Mouse (Mus musculus): Measurements from ENCODE around the gene Sox2.

Gene Sox2

DNA sequence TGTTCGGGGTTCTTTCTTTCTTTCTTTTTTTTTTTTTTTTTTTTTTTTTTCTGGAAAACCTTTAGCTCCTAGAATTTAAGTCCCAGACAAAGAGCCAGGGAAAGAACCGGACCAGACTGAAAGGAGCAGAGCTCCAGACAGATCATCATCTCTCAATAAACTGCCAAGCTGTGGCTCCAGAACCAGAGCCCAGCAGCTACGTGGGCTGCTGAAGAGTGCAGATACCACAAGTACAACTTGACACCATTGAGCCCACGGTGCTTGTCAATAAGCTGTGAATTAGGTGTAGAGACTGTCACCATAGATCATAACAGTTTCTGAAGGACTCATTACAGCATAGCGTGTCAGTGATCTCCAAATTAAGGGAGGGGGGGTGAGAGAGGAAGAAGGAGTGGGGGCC lies 7.1 kb upstream of the Sox2 start:
- no peak for DNase-seq (ENCODE audit: low read depth, low spot score)

DNA sequence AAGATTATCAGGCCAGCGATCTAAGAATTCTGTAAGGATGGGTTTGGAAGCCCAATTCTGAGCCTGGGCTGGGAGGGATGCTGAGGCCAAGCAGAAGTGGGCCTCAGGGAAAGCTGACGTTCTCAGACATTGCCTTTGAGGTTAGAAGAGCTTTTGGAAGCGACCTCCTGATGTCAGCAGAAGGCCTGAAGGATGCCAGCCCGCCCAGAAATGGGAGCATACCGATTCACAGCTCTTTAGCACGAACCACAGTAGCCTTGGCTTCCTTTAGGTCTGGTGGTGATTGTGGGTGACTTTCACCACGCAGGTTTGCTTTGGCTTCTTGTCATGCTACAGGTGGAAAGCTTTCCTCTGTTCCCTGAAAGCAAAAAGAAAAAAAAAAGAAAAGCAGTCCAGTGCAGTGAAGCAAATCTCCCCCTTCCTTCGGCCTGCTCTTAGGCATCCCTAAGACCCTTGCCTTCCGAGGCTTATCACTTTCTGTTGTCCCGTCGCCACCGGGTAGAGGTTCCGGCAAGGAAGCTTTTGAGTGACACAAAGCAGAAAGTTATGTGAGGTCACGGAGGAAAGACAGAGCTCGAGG lies 6.6 kb upstream of the Sox2 start:
- DNase-seq (ENCODE audit: low read depth, low spot score) = no peak

DNA sequence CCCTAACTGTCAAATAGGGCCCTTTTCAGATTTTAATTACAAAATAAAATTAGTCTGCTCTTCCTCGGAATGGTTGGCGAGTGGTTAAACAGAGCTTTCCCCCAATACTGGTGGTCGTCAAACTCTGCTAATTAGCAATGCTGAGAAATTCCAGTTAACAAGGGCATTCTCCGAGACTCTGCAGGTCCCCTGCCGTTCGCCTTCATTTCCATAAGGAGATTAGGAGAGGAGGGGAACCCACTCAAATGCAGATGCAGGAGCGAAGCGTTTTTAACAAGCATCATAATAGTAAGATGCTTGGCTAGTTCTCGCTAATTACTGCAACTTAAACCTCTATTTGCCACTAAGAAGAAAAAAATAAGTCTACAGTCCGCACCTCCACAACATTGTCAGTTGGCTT lies 4.0 kb upstream of the Sox2 start:
- DNase-seq (ENCODE audit: low read depth, low spot score) = no peak

DNA sequence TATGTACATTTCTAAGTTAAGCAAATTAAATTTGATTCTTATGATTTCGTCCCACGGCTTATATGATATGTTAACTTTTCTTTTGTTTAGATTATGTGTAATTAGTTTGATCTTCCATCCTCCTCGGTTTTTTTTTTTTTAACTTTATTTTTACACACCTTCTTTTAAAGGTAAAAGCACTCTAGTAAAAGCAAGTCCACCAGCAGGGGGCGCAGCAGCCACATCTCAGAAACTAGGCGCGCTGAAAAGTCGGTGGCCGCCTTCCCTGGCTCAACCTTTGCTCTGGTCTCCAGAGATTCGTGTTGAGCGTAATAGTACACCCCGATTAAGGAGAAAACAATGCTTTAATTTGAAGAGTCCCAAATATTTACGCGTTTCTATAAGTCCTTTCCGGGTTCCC lies 2.5 kb upstream of the Sox2 start:
- no peak for DNase-seq (ENCODE audit: low read depth, low spot score)

GRCm38 (mm10) chr3:34648105-34648832 lies 1.9 kb upstream of the Sox2 start:
- no peak for DNase-seq (ENCODE audit: low read depth, low spot score)

DNA sequence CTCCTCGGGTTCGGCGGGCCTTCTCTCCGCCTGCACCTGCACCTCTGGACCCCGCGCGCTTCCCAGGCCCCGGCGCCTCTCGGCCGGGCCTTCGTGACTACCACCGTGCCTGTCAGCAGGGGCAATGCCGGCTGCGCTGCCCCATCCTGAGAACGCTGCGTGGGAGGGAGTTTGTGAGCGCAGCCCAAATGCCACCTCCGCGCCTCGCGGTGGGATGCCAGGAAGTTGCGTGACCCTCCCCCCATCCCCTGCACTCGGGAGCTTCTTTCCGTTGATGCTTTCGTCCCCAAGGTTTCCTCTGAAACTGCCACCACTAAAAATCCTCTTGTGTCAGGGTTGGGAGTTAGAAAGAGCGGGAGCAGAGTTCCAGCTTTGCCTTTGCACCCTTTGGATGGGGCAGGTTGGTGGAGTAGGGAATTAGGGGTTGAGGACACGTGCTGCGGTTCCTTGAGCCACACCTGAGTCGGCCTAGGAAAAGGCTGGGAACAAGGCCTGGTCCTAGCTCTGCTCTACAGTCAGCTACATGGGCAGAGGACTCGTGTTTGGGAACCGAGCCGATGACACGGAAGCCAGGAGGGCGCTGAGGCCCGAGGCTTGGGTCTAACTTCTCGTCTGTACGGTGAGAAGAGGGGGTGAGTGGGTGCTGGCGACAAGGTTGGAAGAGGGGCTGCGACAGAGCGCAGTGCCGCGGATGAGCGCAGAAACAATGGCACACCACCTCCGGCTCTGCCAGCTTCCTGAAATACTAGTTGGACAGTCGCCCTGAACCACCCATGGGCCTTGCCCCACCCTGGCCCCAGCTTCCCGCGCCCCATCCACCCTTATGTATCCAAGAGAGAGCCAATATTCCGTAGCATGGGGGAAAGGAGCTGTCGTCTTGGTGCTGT lies 1.1 kb upstream of the Sox2 start:
- no peak for DNase-seq (ENCODE audit: low read depth, low spot score)

GRCm38 (mm10) chr3:34650621-34651361 lies 586 bp downstream of the Sox2 start:
- DNase-seq (ENCODE audit: low read depth, low spot score) = no peak

GRCm38 (mm10) chr3:34651486-34652170 lies 1.4 kb downstream of the Sox2 start:
- DNase-seq (ENCODE audit: low read depth, low spot score) = no peak

GRCm38 (mm10) chr3:34652616-34653015 lies 2.4 kb downstream of the Sox2 start:
- no peak for DNase-seq (ENCODE audit: low read depth, low spot score)

DNA sequence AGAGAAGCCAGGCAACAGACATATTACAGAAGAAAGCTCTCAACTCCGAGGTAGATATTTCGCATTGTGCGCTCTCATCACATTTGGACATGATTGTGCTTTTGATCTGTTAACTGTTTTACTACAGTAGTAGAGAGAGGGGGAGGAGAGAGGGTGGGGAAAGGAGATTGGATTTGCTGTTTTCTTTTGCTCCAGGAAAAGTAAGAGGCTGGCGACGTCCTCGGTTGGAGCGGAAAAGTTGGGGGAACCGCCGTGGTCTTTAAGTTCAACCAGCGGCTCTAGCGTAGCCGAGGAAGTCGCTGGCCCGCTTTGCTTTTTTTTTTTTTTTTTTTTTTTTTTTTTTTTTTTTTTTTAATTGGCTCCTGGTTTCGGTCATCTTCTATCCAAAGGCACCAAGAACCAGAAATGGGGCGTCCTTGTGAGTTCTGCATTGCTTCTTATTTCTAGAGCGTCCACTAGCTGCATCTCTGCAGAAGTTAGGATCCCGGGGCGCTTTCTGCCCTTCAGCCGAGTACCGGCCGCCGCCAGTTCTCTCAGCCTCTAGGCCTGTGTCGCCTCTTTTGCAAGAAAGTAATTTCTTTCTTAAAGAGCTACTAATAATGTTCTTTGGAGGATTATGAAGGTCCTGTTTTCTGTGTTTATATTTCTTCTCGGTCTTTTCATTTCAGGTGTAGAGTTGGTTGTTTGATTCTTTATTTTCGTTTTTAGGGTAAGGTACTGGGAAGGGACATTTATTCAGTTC lies 3.2 kb downstream of the Sox2 start:
- no peak for DNase-seq (ENCODE audit: low read depth, low spot score)

- DNase-seq (ENCODE audit: low read depth, low spot score) = no peak
Observed at GRCm38 (mm10) chr3:34653977-34654500, 3.8 kb downstream of the Sox2 start.

GRCm38 (mm10) chr3:34654781-34655180 lies 4.6 kb downstream of the Sox2 start:
- DNase-seq (ENCODE audit: low read depth, low spot score) = no peak

GRCm38 (mm10) chr3:34655311-34656075 lies 5.3 kb downstream of the Sox2 start:
- no peak for DNase-seq (ENCODE audit: low read depth, low spot score)

DNA sequence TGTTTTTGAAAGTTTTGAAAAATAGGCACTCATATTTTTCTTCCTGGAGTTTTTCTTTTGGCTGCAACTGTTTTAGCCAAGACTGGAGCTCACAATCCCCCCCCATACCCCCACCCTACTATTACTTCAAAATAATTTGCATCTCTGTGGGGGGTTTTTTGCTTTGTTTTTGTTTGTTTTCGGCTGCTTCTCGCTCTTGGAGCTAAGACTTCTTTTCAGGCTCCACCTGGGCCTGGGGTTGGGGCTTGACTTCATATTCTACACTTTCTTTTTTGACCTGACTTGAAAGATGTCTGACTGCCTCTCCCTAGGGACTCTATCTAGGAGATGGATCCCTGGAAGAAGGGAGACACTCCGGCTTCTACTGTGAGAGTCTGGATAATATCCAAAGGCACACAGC lies 5.9 kb downstream of the Sox2 start:
- no peak for DNase-seq (ENCODE audit: low read depth, low spot score)

DNA sequence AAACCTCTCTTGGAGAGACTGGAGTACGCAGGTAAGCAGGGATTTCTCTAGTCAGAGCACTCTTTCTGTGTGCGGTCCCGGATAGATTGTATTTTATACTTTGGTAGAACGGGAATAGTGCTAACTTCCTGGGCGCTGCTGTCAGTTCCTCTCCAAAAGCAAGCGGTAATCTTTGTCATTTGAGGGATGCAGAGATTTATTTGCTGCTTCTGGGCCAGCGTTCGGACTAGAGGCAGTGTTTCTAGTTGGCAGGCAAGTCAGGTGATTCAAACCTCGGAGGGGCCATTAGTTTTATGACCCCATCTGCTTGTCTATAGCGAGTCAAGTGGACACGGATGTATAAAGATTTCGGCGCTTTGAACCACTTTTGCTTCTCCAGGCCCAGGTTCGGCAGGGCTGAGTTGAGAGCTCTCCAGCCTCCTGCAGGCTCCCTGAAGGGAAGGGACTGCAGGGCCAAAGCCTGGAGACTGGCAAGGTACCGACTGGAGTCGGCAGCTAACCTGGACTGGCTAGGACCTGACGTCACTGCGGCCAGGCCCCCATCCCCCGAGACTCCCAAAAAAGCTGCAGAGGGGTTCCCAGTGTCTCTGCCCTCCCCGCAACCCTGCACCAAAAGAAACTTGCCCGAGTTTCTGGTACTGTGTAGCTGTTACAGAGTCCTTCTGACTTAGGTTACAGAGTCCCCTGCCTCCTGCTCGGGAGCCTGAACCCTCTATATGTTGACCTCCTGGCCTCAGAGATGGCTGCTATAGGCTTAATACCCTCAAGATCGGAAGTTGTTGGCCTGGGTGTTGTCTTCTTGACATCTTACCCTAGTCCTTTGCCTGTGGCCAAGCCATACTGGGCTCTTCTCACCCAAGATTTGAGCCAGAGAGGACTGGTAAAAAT lies 6.9 kb downstream of the Sox2 start:
- DNase-seq (ENCODE audit: low read depth, low spot score) = no peak

GRCm38 (mm10) chr3:34657701-34658090 lies 7.5 kb downstream of the Sox2 start:
- DNase-seq (ENCODE audit: low read depth, low spot score) = no peak

- no peak for DNase-seq (ENCODE audit: low read depth, low spot score)
Observed at GRCm38 (mm10) chr3:34658241-34658965, 8.2 kb downstream of the Sox2 start.

GRCm38 (mm10) chr3:34658966-34659535 lies 8.8 kb downstream of the Sox2 start:
- no peak for DNase-seq (ENCODE audit: low read depth, low spot score)
